Mouse (Mus musculus): ENCODE measurements at regions not wholly inside any gene's neighbourhood (a gene's known extent, or its start where the extent isn't known, plus 50 kb on each side); places are given as distances from the start of the nearest gene placed in this dataset.

- TF ChIP-seq CTCF (IDR thresholded peaks at IDR 0.05; ENCODE audit: low read depth, low read length), result no peak
- TF ChIP-seq POLR2A (IDR thresholded peaks at IDR 0.05; ENCODE audit: borderline replicate concordance, low read depth, low read length), result no peak
These were observed 245.2 kb upstream of the 1700056E22Rik start for GRCm38 (mm10) chr1:184279263-184279662.

Data from bone marrow macrophage, adult 2 months (primary cell).